Mouse (Mus musculus): ENCODE measurements around the gene Dnttip2.

DNA sequence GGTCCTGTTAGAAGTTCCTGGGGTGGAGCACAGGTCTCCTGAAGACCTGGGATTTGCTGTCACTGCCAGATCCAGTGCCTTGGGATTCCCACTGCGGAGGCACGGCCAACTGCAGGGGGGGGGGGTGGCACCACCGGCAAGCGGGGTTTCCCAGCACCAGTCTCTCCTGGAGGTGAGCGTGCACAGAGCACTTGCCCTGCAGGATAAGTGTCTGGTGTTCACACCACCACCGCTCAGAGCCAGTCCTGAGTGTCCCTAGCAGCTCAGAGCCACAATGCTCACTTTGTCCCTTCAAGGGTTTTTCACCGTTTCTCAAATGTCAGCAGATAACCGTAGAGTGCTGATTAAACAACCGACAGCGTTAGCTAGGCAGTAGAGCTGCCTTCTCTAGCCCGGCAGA is 42.4 kb downstream of the Dnttip2 start:
- TF ChIP-seq CTCF (IDR thresholded peaks at IDR 0.05; ENCODE audit: low read depth), result no peak
- TF ChIP-seq EP300 (IDR thresholded peaks at IDR 0.05; ENCODE audit: low read depth), result no peak
